Mouse (Mus musculus): ENCODE results near the gene St5.

Gene St5

DNA sequence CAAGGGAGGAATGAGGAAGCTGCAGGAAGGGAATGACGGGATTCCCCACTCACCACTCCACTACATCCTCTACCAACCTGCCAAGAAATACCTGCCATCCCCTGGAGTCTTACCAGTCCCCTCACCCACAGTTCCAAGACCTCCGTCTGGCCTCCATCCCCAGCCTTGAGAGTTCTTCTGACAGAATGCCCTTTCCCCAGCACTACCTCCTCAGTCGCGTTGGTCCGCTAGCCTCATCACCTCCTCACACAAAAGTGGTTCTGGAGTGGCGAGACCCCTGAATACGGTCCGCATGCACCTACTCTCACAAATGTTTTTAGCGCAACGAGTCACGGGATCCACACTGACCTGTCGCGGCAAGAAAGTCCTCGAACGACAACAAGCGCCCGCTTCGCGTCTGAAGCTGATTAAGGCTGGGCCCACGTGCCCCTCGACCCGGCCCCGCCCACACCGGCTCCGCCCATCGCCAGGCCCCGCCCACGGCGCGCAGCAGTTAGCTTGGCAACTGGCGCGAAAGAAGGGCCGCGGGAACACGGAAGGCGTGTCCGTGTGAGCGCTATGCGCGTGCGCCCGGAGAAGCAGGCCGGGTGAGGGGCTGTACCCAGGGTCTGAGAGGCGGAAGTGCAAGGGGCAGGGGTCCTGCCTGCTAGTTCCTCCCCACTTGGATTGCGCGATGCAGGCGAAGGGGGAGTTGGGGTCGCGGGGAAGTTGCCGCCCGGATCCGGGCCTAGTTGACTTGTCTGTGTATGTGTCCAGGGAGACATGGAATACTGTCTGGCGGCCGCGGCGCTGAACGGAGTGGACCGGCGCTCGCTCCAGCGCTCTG is at the start of gene St5, which contains the start of gene Akip1:
St5 (minus strand) TSS at position 416 of the 826 bp plus-strand sequence.
Akip1 (plus strand) TSS at position 501 of the 826 bp plus-strand sequence.
- peak; percentile 89 for DNase-seq (ENCODE audit: low read depth, low spot score)

DNA sequence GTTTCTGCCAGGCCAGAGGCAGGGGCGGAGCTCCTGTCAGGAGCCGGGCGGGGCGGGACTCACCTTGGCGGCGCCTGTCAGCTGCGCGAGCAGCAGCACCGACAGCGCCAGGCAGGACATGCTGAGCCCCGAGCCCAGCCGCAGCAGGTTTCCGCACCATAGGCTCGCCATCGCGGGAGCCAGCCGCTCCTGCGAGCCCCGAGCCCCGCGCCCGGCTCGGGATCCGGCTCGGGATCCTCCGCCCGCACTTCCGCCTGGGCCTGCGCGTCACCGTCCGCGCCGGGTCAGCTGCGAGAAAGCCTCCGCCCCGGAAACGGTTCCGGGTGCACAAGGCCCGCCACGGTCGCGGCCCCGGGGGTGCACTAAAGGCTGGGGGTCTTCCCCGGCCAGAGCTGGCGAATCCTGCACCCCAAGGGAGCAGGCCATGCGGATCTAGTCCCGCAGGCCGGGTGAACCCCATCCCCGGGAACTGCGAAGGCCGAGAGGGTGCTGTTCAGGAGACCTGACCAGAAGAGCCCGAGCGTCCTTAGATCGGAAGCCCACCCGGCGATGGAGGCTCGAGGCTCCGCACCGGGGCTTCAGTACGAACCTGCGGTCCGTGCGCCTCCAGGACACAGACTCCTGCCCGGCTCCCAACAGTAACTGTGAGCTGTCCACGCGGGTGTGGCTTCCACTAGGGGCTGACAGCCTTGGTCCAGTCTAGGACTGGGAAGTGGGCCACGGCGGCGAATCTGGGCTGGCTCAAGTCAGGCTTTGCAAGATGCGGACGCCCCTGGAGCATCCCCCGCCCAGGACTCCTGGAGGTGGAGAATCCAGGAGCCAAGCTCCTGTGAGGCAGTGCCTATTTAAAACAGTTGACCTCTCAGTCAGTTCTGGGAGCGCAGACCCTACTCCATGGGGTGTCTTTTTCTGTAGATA is 48.9 kb upstream of the St5 start, which contains the start of gene Tmem9b:
Tmem9b (minus strand) TSS at position 868 of the 918 bp plus-strand sequence.
- peak; percentile 56 for DNase-seq (ENCODE audit: low read depth, low spot score)

DNA sequence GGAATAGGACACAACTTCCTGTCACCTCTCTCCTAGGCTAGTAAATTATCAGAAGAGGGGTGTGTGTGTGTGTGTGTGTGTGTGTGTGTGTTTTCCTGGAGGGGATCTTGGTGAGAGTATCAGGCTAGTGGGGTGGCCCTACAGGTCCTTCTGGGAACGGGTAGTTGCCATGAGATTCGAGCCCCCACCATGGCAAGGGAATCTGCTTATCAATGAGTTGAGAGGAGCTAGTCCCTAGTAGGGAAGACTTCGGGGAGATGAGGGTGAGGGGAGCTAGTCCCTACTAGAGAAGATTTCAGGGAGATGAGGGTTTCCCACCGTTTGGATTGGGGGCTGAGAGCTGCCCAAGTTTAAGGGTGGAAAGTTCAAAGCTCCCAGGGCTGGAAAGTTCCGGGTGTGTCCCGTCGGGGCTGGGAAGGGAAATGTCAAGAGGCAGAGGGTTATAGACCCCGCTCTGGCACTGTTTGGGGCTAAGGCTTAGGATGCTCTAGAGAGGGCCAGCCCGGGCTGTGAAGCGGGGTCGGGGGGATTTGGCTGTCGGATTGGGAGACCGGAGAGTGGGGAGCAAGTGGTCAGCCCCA is 48.1 kb upstream of the St5 start:
- DNase-seq (ENCODE audit: low read depth, low spot score) = no peak

DNA sequence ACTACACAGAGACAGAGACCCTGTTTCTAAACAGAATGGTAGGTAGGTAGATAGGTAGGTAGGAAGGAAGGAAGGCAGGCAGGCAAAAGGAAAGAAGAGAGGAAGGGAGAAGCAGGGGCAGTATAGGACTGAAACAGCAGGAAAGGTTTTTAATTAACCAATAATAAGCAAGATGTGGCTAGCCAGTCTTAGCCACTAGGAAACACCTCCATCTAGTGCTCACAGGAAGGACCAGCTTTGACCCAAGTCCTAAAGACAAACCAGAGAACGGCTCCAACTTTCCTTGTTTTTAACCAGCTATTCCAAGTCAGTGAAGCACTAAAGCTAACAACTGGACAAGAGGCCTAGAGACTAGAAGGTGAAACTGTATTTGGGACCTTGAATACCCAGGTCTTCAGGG is 44.3 kb upstream of the St5 start:
- DNase-seq (ENCODE audit: low read depth, low spot score) = no peak

DNA sequence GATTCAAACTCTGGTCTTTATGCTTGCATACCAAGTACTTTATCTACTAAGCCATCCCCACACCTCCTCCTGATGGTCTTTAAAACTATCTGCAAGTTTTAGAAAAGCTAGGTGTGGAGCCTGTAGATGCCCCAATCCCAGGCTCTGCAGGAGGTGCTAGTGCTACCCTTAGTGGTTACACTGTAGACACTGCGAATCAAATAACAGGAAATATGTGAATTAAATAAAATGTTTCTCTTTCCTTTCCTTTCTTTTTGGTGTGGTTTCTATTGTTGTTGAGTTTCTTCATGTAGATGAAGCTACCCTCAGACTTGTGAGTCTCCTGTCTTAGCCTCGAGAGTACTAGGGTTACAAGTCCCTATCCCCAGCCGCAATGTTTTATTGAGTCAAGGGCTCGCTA is 38.3 kb upstream of the St5 start:
- no peak for DNase-seq (ENCODE audit: low read depth, low spot score)

DNA sequence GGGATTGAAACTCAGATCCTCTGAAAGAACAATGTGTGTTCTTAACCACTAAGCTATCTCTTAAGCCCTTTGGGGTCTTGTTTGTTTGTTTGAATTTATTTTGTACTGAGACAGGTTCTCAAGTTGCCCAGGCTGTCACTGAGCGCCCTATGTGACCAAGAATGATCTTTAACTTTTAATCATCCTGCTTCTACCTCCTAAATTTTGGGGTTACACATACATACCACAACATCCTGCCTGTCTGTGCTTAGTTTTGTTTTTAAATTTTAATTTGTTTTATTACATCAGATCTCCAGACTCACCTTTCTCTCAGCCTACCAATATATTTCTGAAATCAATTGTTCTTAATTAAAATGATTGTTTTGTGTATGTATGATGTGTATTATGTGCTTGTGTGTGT is 37.7 kb upstream of the St5 start:
- DNase-seq (ENCODE audit: low read depth, low spot score) = no peak

DNA sequence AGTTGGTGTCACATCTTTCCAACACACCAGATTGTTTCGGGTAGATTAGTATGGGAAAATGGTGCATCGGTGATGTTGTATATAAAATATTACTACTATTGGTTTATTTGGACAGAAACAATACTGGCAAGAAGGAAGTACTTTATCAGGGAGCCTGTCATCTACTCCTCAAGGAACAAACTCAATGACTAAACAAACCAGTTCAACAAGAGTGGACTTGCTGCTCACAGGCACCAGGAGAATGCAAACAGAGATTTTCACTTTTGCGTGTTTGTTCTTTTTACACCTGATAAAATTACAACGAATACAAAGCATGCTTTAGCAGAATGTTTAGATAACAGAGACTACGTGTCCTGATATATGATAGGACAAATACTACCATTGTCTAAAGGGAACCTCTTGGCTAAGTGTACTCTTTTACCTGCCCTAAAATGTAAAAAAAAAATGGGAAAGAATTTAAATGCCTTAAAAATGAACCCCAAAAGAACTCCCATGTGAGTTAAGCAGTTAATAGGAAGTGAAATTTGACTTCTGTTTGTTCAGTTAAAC is 36.5 kb upstream of the St5 start:
- DNase-seq (ENCODE audit: low read depth, low spot score) = no peak

DNA sequence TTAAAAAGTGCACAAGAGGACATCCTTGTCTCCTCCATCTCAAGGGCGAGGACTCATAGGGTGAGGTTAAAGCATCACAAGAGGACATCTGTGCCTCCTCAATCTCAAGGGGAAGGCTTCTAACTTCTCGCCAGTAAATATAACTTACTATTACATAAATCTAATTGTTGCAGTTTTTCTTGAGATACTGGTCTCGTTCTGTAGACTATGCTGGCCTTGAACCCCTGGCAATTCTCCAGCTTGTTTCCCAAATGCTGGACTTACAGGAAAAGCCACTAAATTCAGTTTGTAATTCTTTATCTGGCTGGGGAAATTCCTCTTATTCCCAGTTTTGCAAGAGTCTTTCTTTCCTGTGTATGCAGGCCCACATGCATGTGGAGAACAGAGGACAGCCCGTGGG is 31.4 kb upstream of the St5 start:
- no peak for DNase-seq (ENCODE audit: low read depth, low spot score)

DNA sequence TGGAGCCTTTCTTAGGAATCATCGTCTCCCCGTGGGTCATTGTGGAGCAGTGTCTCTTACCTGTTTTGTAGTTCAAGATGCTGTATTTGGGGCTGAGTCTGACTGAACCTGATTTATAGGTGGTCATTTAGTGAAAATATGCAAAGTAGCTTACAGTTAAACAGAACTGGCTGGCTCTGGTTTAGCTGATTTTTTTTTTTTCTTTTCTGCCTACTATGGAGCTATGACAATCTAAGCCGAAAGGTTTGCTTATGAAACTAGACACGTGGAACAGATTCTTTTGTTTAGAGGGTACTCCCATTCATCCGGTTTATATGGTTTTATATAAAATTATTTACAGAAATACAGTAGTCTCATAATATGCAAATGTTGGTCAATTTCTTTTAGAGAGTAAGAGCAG is 28.2 kb upstream of the St5 start, which contains the start of gene Ascl3:
Ascl3 (minus strand) TSS at position 101 of the 400 bp plus-strand sequence.
- DNase-seq (ENCODE audit: low read depth, low spot score) = no peak

DNA sequence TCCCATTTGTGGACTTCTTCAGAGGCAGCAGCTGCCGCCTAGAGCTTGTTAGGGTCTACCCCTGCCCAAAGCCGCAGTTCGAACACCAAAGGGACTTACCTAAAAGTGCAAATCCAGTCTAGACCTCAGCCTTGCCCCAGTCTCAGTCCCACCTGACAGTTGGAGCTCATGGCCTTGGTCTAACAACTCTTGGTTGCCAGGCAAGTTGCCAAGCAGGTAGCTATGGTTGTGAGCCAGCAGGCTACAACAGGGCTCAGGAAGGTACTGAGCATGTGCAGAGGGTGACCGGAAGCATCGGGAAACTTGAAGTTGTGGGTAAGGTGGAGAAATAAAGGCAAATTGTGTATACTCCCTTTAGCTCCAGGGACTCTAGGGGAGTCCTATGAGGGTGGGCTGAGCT is 20.3 kb upstream of the St5 start, which contains the start of gene BC051019:
BC051019 (minus strand) TSS at position 154 of the 400 bp plus-strand sequence.
- no peak for DNase-seq (ENCODE audit: low read depth, low spot score)

DNA sequence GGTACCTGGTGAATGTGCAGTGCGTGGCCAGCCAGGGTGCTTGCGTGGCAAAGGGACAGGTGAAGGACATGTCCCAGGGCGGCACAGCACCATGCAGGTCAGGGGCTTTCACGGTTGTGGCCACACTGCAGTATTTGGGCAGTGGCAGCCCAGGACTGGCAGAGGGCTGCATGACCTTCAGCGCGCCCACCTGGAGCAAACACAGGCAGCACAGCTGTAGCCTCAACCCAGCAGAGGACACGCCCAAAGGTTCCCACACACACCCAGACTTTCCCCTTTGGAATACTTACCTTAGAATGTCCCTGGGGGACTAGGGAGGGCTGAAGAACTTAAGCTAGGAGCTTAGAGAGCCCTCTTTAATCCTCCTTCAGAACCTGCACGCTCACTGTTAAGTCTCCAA is 19.7 kb upstream of the St5 start:
- no peak for DNase-seq (ENCODE audit: low read depth, low spot score)

DNA sequence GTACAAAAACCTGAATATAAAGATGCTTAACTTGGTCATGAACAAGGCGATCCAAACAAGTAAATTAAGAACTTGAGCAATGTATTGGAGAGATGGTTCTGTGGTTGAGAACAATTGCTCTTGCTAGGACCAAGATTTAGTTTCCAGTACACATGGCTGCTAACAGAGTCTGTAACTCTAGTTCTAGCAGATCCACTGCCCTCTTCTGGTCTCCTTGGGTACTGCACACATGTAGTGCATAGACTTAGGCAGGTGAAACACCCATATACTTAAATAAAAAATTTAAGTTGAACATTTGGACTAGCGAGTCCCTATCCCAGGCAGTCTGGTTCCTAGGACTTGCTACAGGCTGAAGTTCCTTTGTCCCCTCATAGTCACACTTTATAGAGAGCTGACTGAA is 19.2 kb upstream of the St5 start:
- DNase-seq (ENCODE audit: low read depth, low spot score) = no peak

DNA sequence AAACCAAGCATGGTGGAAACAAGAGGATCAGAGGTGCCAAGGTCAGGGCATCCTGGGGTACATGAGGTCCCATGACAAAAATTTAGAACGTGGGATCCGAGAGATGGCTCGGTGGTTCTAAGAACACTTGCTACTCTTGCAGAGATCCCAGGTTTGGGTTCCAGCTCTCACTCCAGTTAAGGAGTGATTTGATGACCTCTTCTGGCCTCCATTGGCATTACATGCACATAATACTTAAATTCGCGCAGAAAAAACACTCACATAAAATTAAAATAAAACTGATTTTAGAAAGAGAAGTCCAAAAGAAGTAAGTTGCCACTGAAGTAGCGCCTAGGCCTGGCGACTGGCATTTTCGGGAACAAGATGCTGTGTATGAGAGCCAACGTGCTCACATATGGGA is 15.9 kb upstream of the St5 start:
- no peak for DNase-seq (ENCODE audit: low read depth, low spot score)

DNA sequence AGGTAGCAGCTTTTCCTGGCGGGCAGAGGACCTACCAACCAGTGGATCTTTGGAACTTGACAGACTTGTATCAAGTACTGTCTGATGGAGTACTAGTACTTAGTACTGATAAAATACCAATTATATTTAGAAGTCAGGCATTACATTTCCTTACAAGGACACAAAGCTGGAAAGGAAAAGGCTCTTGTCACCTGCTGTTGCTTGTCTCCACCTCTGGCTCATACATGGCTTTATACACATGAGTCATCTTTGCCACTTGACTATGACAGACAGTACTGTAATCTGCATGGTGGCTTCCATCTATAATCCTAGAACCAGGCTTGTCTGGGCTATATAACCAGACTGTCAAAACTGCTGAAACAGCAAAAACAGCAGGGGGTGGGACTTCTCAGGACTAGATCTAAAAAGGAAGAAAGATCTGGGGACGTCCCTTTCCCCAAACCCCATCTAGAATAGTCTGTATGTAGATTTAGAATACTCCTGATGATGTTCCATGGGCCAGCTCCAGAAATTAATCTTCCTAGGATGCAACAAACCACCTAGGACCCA is 10.1 kb upstream of the St5 start:
- DNase-seq (ENCODE audit: low read depth, low spot score) = no peak

DNA sequence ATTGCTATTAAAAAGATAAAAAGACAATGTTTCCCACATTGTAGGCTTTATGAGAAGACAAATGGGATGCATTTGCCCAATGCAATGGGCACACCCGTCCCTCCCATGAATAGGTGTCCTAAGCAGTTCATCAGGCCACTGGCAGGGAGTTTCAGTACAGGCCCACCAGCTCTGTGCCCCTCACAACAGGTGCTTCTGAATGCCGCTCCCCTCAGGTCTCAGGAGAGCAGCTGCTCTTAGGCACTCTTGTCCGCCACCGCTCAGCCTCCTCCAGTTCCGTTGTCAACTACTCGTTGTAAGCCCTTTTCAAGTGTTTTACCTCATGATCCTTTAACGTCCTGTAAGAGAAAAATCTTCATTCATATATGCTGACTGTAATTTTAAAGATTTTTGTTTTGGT is 8.8 kb upstream of the St5 start:
- DNase-seq (ENCODE audit: low read depth, low spot score) = no peak

DNA sequence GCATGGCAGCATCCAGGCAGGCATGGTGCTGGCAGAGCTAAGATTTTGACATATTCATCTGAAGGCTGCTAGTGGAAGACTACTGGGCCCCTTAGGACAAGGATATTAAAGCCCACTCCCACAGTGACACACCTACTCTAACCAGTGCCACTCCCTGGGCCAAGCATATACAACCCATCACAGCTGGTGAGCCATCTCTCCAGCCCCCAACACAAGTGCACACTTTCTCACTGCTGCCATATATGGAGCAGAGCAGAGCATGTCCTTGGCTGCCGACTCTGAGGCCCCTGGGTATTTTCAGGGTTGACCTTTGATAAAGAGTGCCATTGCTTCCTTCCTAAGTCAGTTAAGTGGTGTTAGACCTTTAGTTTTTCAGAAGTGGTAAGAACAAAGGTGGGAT is 6.7 kb upstream of the St5 start:
- DNase-seq (ENCODE audit: low read depth, low spot score) = no peak

DNA sequence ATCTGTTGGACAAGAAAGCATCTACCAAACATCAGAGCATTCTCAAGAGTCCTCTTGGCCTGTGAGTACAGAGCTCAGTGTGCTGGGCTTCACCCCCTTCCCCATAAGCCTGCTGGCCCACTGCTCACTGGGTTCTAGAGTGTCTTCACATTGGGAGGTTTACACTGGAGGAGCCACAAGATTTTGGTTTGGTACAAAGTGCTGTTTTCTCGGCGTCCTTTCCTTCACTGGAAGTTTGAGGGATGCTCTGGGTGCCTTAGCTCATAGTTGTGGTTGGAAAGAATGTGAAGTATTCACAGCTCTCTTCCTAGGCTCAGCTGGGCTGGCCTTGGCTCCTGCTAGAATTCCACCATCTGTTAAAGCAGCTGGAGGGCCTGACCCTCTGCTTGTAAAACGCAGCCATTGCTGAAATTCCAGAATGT is 5.6 kb upstream of the St5 start:
- DNase-seq (ENCODE audit: low read depth, low spot score) = no peak

DNA sequence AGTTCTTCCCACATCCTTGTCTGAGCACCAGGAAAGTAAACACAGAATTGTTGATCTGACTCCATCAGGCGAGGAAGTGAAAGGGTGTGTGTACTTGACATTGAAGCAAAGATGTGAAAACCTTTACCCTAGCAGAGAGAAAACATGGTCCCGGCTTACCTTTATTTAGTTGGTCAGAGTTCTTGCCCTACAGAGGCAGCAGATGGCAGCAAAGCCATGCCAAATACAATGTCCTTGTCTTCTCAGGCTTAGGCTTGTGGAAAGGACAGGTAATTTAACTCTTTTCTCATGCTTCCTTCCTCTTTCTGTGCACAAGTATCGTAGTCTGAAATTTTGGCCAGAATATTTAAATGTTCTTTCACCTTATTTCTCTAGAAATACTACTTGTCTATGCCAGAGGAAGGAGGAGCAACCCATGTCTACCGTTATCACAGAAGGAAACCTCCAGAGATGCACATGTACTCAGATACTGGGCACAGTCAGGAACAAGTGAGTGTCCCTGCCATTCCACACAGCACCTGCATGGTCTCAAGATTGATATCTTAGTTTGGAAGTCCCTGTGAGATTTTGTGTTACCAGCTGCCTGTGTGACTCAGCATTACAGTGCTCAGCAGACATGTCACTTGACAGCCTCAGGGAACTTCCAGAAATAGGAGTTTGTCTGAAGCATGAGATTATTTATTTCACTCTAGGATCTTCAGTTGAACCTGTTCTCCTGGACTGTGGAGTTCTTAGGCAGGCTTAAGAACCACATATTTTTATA is 3.8 kb upstream of the St5 start:
- peak; percentile 52 for DNase-seq (ENCODE audit: low read depth, low spot score)

DNA sequence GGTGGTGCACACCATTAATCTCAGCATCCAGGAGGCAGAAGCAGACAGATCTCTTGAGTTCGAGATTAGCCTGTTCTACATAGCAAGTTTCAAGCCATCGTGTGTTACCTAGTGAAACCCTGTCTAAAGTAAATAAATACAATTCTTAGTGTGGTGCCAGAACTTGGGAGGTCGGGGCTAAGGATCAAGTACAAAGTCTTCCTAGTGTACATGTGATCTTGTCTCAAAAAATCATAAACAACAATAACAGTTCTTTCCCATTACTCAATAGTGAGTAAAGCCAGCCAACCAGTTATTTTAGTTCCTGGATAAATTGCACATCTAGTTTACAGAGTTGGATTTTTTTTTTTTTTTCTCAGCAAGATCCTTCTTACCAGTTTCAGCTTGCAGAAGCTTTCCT is 1.1 kb upstream of the St5 start:
- DNase-seq (ENCODE audit: low read depth, low spot score) = no peak

DNA sequence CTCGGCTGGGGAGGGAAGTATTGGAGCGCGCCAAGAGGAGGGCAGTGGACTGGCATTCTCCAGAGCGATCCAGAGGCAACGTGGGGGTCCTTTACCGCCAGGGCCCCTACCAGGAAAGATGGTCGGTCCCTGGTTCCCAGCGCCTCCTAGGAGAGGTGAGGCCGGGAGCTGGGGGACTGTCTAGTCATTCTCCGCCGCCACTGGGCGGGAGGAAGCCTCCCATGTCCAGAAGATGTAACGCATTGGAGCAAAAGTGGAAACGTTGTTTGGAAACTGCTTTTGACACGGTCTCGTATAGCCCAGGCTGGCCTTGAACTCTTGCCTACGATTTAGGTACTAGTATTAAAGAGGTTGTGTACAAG is 592 bp upstream of the St5 start:
- no peak for DNase-seq (ENCODE audit: low read depth, low spot score)

DNA sequence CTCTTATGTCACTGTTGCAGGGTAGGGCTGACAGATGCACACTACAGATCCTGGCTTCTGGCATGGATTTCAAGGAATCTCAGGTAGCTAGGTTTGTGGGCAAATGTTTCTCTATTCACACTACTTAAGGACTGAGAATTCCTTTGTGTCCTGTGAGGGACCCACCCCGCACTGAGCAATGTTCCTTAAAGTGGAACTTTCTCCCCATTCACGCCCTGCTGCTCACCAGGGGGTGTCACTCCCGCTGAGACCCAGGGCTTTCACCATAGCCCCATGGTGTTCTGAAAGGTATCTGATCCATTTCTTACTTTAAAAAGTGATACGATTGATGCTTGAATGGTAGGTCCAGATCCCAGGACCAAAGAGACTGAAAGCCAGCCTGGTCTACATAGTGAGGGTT is 684 bp downstream of the St5 start:
- DNase-seq (ENCODE audit: low read depth, low spot score) = no peak
